Mouse (Mus musculus) liver, postnatal 0 days (tissue): ENCODE results near the gene Ngly1.

Source experiments
- CTCF ChIP-seq: sonication (generic); IDR thresholded peaks from 2 replicates; pipeline ENCODE4 v1.5.1; 2016; ENCODE audit warnings: antibody characterized with exemption, low read depth
- EP300 ChIP-seq: IDR thresholded peaks from 2 replicates; pipeline ENCODE4 v1.6.1; 2016; ENCODE audit warnings: antibody characterized with exemption, low read depth, mild to moderate bottlenecking

DNA sequence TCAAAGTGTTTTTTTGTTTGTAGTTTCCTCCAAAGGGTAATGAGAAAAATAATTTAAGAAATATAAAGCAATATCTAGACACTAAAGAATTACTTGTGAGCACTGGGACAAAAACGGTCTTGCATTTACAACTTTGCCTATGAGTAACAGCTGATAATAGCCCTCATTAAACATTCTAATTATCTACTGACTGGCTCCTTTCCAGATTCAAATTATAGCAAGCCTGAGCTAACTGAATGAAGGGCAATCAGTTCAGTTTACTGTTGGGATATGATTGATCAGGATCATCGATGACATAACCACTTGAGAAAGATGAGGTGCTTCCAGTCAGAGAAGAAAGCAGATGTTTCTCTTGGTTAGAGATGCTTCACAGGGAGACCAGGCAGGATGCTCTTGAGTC lies 19.7 kb upstream of the Ngly1 start:
- TF ChIP-seq EP300: no peak
- TF ChIP-seq CTCF: no peak
